Mouse (Mus musculus): ENCODE data around the gene Myo1h. TPM values are rescaled to one million over a fixed set of nuclear protein-coding genes. Genes with fewer than 3 reads are reported as not detected.
A peak's percentile ranks its signal among the peaks of the same experiment; 100 is the strongest.

Myo1h gene
- polyA plus RNA-seq, 1 experiment: 0.69 TPM

GRCm38 (mm10) chr5:114371731-114372473, 82.9 kb downstream of the Myo1h start:
- H3K27me3 ChIP-seq (ENCODE audit: control insufficient read depth, insufficient read depth, low read length): no peaks in the 10 kb centered on the region
- WGBS: 68% methylated on average over 25 of the region's 25 CpGs
- H3K27ac ChIP-seq (ENCODE audit: control insufficient read depth, insufficient read depth, low read length): no peak overlapping the region
- no peak overlapping the region for H3K4me3 ChIP-seq (ENCODE audit: control insufficient read depth, insufficient read depth, low read length)
- no peak for DNase-seq
- no peak for TF ChIP-seq POLR2A (IDR thresholded peaks at IDR 0.05; ENCODE audit: control insufficient read depth, extremely low read depth, insufficient read depth, low read length, poor library complexity)
- no peak for TF ChIP-seq CTCF (IDR thresholded peaks at IDR 0.05; ENCODE audit: borderline replicate concordance, control insufficient read depth, extremely low read depth, insufficient read depth, low read length, poor library complexity)
- H3K4me1 ChIP-seq (replicated peaks; ENCODE audit: control insufficient read depth, insufficient read depth, low read length): peaks cover 35% of the 10 kb centered on the region
- H3K36me3 ChIP-seq (ENCODE audit: control insufficient read depth, insufficient read depth, low read length): peaks cover 20% of the 10 kb centered on the region

DNA sequence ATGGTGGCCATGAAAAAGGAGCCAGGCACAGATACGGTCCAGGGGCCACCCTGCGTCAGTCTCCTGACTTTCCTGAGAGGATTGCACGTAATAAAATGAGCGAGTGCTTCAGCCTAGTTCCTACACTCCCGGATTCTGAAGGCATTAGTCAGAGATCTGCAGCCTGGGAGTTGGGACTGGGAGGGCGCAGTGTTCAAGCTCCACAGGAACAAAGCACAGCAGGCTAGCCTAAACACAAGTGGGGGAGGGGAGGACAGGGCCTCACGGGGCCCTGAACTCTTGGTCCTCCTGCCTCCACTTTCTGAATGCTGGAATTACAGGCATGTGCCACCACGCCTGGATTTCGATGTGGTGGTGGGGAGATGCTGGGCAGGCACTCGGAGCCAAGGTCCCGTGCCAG, 83.6 kb downstream of the Myo1h start:
- H3K4me3 ChIP-seq (ENCODE audit: control insufficient read depth, insufficient read depth, low read length): no peak overlapping the region
- TF ChIP-seq POLR2A (IDR thresholded peaks at IDR 0.05; ENCODE audit: control insufficient read depth, extremely low read depth, insufficient read depth, low read length, poor library complexity) (no peak), CTCF (IDR thresholded peaks at IDR 0.05; ENCODE audit: borderline replicate concordance, control insufficient read depth, extremely low read depth, insufficient read depth, low read length, poor library complexity) (no peak)
- no peak overlapping the region for H3K27ac ChIP-seq (ENCODE audit: control insufficient read depth, insufficient read depth, low read length)
- 94% methylated on average over 11 of the region's 11 CpGs for WGBS
- H3K27me3 ChIP-seq (ENCODE audit: control insufficient read depth, insufficient read depth, low read length): no peaks in the 10 kb centered on the region
- peaks cover 14% of the 10 kb centered on the region for H3K36me3 ChIP-seq (ENCODE audit: control insufficient read depth, insufficient read depth, low read length)
- H3K4me1 ChIP-seq (replicated peaks; ENCODE audit: control insufficient read depth, insufficient read depth, low read length): peaks cover 37% of the 10 kb centered on the region
- no peak for DNase-seq

- TF ChIP-seq CTCF (IDR thresholded peaks at IDR 0.05; ENCODE audit: borderline replicate concordance, control insufficient read depth, extremely low read depth, insufficient read depth, low read length, poor library complexity) (no peak), POLR2A (IDR thresholded peaks at IDR 0.05; ENCODE audit: control insufficient read depth, extremely low read depth, insufficient read depth, low read length, poor library complexity) (no peak)
- WGBS: 80% methylated on average over 11 of the region's 11 CpGs
- Histone ChIP-seq H3K4me3 (ENCODE audit: control insufficient read depth, insufficient read depth, low read length) (no peak overlapping the region), H3K4me1 (replicated peaks; ENCODE audit: control insufficient read depth, insufficient read depth, low read length) (peaks cover 42% of the 10 kb centered on the region), H3K36me3 (ENCODE audit: control insufficient read depth, insufficient read depth, low read length) (peaks cover 8% of the 10 kb centered on the region; the same call in 1 of the 2 replicates), H3K27me3 (ENCODE audit: control insufficient read depth, insufficient read depth, low read length) (no peaks in the 10 kb centered on the region), H3K27ac (ENCODE audit: control insufficient read depth, insufficient read depth, low read length) (no peak overlapping the region)
- no peak for DNase-seq
Observed at GRCm38 (mm10) chr5:114373174-114373573, 84.2 kb downstream of the Myo1h start.

- H3K27ac ChIP-seq (ENCODE audit: control insufficient read depth, insufficient read depth, low read length): no peak overlapping the region
- WGBS: 95% methylated on average over 9 of the region's 9 CpGs
Observed at GRCm38 (mm10) chr5:114373581-114373980, 84.6 kb downstream of the Myo1h start.

GRCm38 (mm10) chr5:114374409-114375213, 85.6 kb downstream of the Myo1h start:
- WGBS: 38% methylated on average over 23 of the region's 23 CpGs
- Histone ChIP-seq H3K36me3 (ENCODE audit: control insufficient read depth, insufficient read depth, low read length) (0 out of 2 replicates have a peak, but pooled peaks cover 8% of the 10 kb centered on the region), H3K27ac (ENCODE audit: control insufficient read depth, insufficient read depth, low read length) (no peak overlapping the region), H3K4me3 (ENCODE audit: control insufficient read depth, insufficient read depth, low read length) (no peak overlapping the region), H3K4me1 (replicated peaks; ENCODE audit: control insufficient read depth, insufficient read depth, low read length) (peaks cover 53% of the 10 kb centered on the region), H3K27me3 (ENCODE audit: control insufficient read depth, insufficient read depth, low read length) (no peaks in the 10 kb centered on the region)
- TF ChIP-seq CTCF (IDR thresholded peaks at IDR 0.05; ENCODE audit: borderline replicate concordance, control insufficient read depth, extremely low read depth, insufficient read depth, low read length, poor library complexity): no peak
- no peak for TF ChIP-seq POLR2A (IDR thresholded peaks at IDR 0.05; ENCODE audit: control insufficient read depth, extremely low read depth, insufficient read depth, low read length, poor library complexity)
- peak; percentile 39 for DNase-seq

More at GRCm38 (mm10) chr5:114373581-114373980, 84.6 kb downstream of the Myo1h start:
- no peak overlapping the region for H3K4me3 ChIP-seq (ENCODE audit: control insufficient read depth, insufficient read depth, low read length)
- H3K36me3 ChIP-seq (ENCODE audit: control insufficient read depth, insufficient read depth, low read length): 0 out of 2 replicates have a peak, but pooled peaks cover 8% of the 10 kb centered on the region
- H3K4me1 ChIP-seq (replicated peaks; ENCODE audit: control insufficient read depth, insufficient read depth, low read length): peaks cover 44% of the 10 kb centered on the region
- no peaks in the 10 kb centered on the region for H3K27me3 ChIP-seq (ENCODE audit: control insufficient read depth, insufficient read depth, low read length)
- no peak for DNase-seq
- TF ChIP-seq POLR2A (IDR thresholded peaks at IDR 0.05; ENCODE audit: control insufficient read depth, extremely low read depth, insufficient read depth, low read length, poor library complexity) (no peak), CTCF (IDR thresholded peaks at IDR 0.05; ENCODE audit: borderline replicate concordance, control insufficient read depth, extremely low read depth, insufficient read depth, low read length, poor library complexity) (no peak)

DNA sequence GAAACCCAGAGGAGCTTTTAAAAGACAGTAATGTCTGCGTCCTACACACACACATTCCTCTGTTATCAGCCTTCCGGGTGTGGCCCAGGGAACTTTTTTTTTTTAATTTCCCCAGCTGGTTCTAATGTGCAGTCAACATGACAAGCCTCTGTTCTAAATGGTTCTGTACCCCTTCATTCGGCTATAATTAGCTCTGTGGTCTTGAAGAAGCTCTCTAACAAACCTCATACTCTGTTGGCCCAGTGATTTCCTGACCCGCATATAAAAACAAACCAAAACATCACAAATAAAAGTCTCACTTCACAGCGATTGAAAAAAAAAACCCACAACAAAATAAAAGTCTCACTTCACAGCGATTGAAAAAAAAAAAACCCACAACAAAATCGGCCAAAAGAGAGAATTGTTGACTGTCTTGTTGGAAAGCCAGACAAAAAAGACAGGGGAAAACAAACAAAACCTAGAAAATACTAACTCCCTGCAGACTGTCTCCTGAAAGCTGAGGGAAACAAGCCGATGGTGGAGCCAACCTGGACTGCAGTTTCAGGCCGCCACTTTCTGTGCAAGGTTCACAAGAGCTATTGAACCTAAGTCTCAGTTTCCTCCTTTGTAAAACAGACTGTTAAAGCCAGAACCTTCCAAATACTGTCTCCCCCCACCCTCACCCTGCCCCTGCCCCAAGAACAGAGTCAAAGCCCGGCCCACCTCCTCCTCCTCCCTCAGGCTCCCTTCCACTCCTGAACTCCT, 89.4 kb downstream of the Myo1h start:
- TF ChIP-seq POLR2A (IDR thresholded peaks at IDR 0.05; ENCODE audit: control insufficient read depth, extremely low read depth, insufficient read depth, low read length, poor library complexity) (no peak), CTCF (IDR thresholded peaks at IDR 0.05; ENCODE audit: borderline replicate concordance, control insufficient read depth, extremely low read depth, insufficient read depth, low read length, poor library complexity) (no peak)
- Histone ChIP-seq H3K27ac (ENCODE audit: control insufficient read depth, insufficient read depth, low read length) (peak overlapping the region; percentile 19; the same call in 1 of the 2 replicates), H3K4me1 (replicated peaks; ENCODE audit: control insufficient read depth, insufficient read depth, low read length) (peaks cover 48% of the 10 kb centered on the region), H3K36me3 (ENCODE audit: control insufficient read depth, insufficient read depth, low read length) (0 out of 2 replicates have a peak, but pooled peaks cover 3% of the 10 kb centered on the region), H3K4me3 (ENCODE audit: control insufficient read depth, insufficient read depth, low read length) (no peak overlapping the region), H3K27me3 (ENCODE audit: control insufficient read depth, insufficient read depth, low read length) (no peaks in the 10 kb centered on the region)
- 9% methylated on average over 10 of the region's 10 CpGs for WGBS
- DNase-seq: no peak
